Mouse (Mus musculus) liver, embryonic 11.5 days (tissue): Measurements from ENCODE around the gene H2afx. TPM values are rescaled to one million over a fixed set of nuclear protein-coding genes. Genes with fewer than 3 reads are reported as not detected.
"Not testable (repeated sequence)": the region's sequence is repeated elsewhere in the genome, so short reads cannot be mapped to it uniquely, and the experiment has no call there.

ENCODE experiments used
- ATAC-seq: fragments of 200-750 bp; cut with Nextera tagmentation; replicated peaks from 2 replicates; pipeline ENCODE4 v1.8.0; 2017; ENCODE audit warnings: moderate number of reproducible peaks, mild to moderate bottlenecking, moderate TSS enrichment, moderate library complexity; ENCODE audit not compliant: low FRiP score
- DNase-seq: peaks from one replicate; pipeline ENCODE4 v3.0.0-alpha.2; 2017; ENCODE audit warnings: low spot score
- H3K27ac ChIP-seq: fragments of 300-500 bp; sonication (generic); 2 replicates; pipeline ENCODE4 v1.5.1; 2014; ENCODE audit warnings: mild to moderate bottlenecking, low read depth, low read length, control low read depth
- H3K27me3 ChIP-seq: fragments of 300-500 bp; sonication (generic); replicated peaks from 2 replicates; pipeline ENCODE4 v1.6.1; 2014; ENCODE audit warnings: low read length, mixed read lengths; ENCODE audit not compliant: control insufficient read depth, insufficient read depth
- H3K36me3 ChIP-seq: fragments of 300-500 bp; sonication (generic); 2 replicates; pipeline ENCODE4 v1.6.1; 2014; ENCODE audit warnings: mild to moderate bottlenecking, low read length, moderate library complexity, mixed read lengths; ENCODE audit not compliant: control insufficient read depth, insufficient read depth
- H3K4me1 ChIP-seq: fragments of 300-500 bp; sonication (generic); replicated peaks from 2 replicates; pipeline ENCODE4 v1.6.1; 2014; ENCODE audit warnings: low read length, mixed read lengths; ENCODE audit not compliant: control insufficient read depth, insufficient read depth
- H3K4me2 ChIP-seq: fragments of 300-500 bp; sonication (generic); 2 replicates; pipeline ENCODE4 v1.6.1; 2014; ENCODE audit warnings: mild to moderate bottlenecking, control low read depth, moderate library complexity
- H3K4me3 ChIP-seq: fragments of 300-500 bp; sonication (generic); 2 replicates; pipeline ENCODE4 v1.5.1; 2014; ENCODE audit warnings: low read depth, low read length, control low read depth
- H3K9ac ChIP-seq: fragments of 300-500 bp; sonication (generic); 2 replicates; pipeline ENCODE4 v1.6.1; 2014; ENCODE audit warnings: low read depth, low read length, control low read depth
- H3K9me3 ChIP-seq: fragments of 300-500 bp; sonication (generic); 2 replicates; pipeline ENCODE4 v1.6.1; 2016; ENCODE audit warnings: low read length, inconsistent platforms, mixed read lengths; ENCODE audit not compliant: control insufficient read depth
- WGBS: fragments of 180-500 bp; shearing (Covaris S2); extraction: QIAGEN DNeasy Blood & Tissue Kit; methylation state at CpG from one replicate; pipeline ENCODE4 v1.1.7; 2014; 5-methylcytosine and 5-hydroxymethylcytosine counted together
- polyA plus RNA-seq: library from polyadenylated mRNA; unstranded; fragments of >200 nt; fragmentation: Nextera tagmentation; extraction: Ambion mirVana; gene quantifications from 2 replicates; pipeline ENCODE4 v1.2.1, GENCODE M21; 2014

The H2afx gene
- polyA plus RNA-seq, 1 experiment from 2014 or later = 250 TPM

DNA sequence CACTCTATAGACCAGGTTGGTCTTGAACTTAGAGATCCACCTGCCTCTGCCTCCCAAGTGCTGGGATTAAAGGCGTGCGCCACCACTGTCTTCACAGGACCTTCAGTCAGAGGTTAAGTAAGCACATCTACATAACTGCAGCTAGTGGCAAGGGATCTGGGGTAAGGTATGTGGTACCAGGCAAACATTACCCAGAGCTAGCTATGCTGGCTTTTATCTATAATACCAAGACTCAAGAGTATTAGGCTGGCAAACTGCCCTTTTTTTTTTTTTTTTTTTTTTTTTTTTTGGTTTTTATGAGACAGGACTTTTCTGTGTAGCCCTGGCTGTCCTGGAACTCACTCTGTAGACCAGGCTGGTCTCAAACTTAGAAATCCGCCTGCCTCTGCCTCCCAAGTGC is 34.5 kb upstream of the H2afx start:
- H3K27ac ChIP-seq, H3K4me3 ChIP-seq: not testable (repeated sequence)
- 89% methylated on average over 3 of the region's 3 CpGs for WGBS

DNA sequence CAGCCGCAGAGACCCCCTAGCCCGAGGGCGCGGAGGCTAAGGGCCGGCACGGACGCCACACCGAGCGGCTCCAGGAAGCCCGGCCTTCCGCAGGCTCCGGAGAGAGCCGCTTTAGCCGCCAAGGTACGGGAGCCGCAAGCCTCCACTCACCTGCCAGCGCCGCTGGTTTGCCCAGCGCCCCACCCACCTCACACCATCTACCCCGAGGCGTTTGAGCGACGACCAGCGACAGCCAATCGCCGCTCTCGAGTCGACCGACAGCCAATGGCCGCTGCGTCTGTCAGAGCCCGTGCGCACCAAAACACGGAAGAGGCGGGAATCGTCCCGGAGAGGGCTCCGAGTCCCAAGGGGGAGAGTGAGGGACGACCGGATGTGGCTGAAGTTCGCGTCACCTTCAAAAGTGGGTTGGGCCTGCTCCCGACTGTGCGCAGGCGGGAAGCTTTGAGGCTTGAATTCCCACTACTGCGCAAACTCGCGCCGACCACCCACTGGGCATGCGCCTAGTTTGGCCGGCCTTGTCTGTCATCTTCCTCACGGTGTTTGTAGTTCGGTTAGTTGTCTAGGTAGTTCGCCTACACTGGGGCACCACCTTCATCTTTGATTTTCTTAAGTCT is 28.9 kb upstream of the H2afx start, which contains the start of gene Hinfp:
Hinfp (minus strand) TSS at position 206 of the 614 bp plus-strand sequence.
- WGBS = under 1% methylated on average over 54 of the region's 54 CpGs
- no peaks in the 10 kb centered on the region for H3K9me3 ChIP-seq
- H3K4me3 ChIP-seq = peak within 1 kb of the TSS; percentile 98
- DNase-seq = peak; percentile 97
- peak within 1 kb of the TSS; percentile 93 for H3K9ac ChIP-seq
- peak within 1 kb of the TSS; percentile 73 for H3K4me2 ChIP-seq
- ATAC-seq = peak; percentile 99
- peaks cover 5% of the 10 kb centered on the region for H3K4me1 ChIP-seq
- H3K27me3 ChIP-seq = no peaks in the 10 kb centered on the region
- H3K27ac ChIP-seq = peak within 1 kb of the TSS; percentile 84
- peaks cover 13% of the 10 kb centered on the region for H3K36me3 ChIP-seq

More for the DNA sequence above, 34.5 kb upstream of the H2afx start:
- not testable (repeated sequence) for H3K4me2 ChIP-seq, H3K27me3 ChIP-seq, DNase-seq, H3K9me3 ChIP-seq, ATAC-seq, H3K4me1 ChIP-seq, H3K9ac ChIP-seq
- peaks cover 52% of the 10 kb centered on the region for H3K36me3 ChIP-seq

- H3K27me3 ChIP-seq = no peaks in the 10 kb centered on the region
- no peak overlapping the region for H3K4me2 ChIP-seq
- no peaks in the 10 kb centered on the region for H3K9me3 ChIP-seq
- no peak overlapping the region for H3K4me3 ChIP-seq
- DNase-seq (no peak), ATAC-seq (no peak)
- peaks cover 11% of the 10 kb centered on the region for H3K4me1 ChIP-seq
- H3K36me3 ChIP-seq = peaks cover 10% of the 10 kb centered on the region
- H3K9ac ChIP-seq = no peak overlapping the region
- no peak overlapping the region for H3K27ac ChIP-seq
- WGBS = 83% methylated on average over 6 of the region's 6 CpGs
These were observed 28.0 kb upstream of the H2afx start for GRCm38 (mm10) chr9:44306532-44306931.

GRCm38 (mm10) chr9:44307248-44307647 is 27.2 kb upstream of the H2afx start:
- WGBS = 78% methylated on average over 2 of the region's 2 CpGs
- no peak for ATAC-seq
- no peaks in the 10 kb centered on the region for H3K9me3 ChIP-seq
- peaks cover 9% of the 10 kb centered on the region for H3K36me3 ChIP-seq
- H3K4me1 ChIP-seq = peaks cover 13% of the 10 kb centered on the region
- no peak for DNase-seq
- H3K27ac ChIP-seq = no peak overlapping the region
- no peak overlapping the region for H3K4me3 ChIP-seq
- H3K4me2 ChIP-seq = no peak overlapping the region
- no peak overlapping the region for H3K9ac ChIP-seq
- no peaks in the 10 kb centered on the region for H3K27me3 ChIP-seq

- no peak for DNase-seq
- H3K9ac ChIP-seq = no peak overlapping the region
- no peaks in the 10 kb centered on the region for H3K9me3 ChIP-seq
- no peak overlapping the region for H3K4me3 ChIP-seq
- peaks cover 9% of the 10 kb centered on the region for H3K4me1 ChIP-seq
- H3K36me3 ChIP-seq = peaks cover 5% of the 10 kb centered on the region
- no peaks in the 10 kb centered on the region for H3K27me3 ChIP-seq
- WGBS = 59% methylated on average over 3 of the region's 3 CpGs
- H3K27ac ChIP-seq = no peak overlapping the region
- ATAC-seq = no peak
- no peak overlapping the region for H3K4me2 ChIP-seq
These were observed 24.7 kb upstream of the H2afx start for GRCm38 (mm10) chr9:44309756-44310155.

DNA sequence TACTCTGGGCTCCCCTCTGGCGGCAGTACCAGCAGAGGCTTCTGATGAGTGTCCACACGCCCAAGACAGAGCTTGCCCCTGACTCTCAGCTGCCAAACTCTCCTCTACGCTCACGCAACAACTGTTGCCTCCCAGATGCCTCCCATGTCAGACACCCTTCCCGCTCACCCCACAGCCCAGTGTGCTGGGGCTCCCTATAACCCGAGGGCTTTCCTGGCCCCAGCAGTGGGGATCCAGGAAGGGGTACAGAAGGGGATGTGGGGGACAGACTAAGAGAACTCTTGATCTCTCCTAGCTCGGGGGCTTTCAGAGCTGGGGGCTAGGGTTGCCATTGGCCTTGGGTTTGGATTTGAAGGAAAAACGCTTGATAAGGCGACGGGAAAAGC is 23.8 kb upstream of the H2afx start:
- H3K36me3 ChIP-seq = peaks cover 13% of the 10 kb centered on the region
- no peak overlapping the region for H3K4me3 ChIP-seq
- 35% methylated on average over 10 of the region's 10 CpGs for WGBS
- H3K4me2 ChIP-seq = peak overlapping the region; percentile 39
- no peaks in the 10 kb centered on the region for H3K27me3 ChIP-seq
- DNase-seq (no peak), ATAC-seq (no peak)
- H3K27ac ChIP-seq = no peak overlapping the region
- peaks cover 9% of the 10 kb centered on the region for H3K4me1 ChIP-seq
- H3K9me3 ChIP-seq = no peaks in the 10 kb centered on the region
- no peak overlapping the region for H3K9ac ChIP-seq

DNA sequence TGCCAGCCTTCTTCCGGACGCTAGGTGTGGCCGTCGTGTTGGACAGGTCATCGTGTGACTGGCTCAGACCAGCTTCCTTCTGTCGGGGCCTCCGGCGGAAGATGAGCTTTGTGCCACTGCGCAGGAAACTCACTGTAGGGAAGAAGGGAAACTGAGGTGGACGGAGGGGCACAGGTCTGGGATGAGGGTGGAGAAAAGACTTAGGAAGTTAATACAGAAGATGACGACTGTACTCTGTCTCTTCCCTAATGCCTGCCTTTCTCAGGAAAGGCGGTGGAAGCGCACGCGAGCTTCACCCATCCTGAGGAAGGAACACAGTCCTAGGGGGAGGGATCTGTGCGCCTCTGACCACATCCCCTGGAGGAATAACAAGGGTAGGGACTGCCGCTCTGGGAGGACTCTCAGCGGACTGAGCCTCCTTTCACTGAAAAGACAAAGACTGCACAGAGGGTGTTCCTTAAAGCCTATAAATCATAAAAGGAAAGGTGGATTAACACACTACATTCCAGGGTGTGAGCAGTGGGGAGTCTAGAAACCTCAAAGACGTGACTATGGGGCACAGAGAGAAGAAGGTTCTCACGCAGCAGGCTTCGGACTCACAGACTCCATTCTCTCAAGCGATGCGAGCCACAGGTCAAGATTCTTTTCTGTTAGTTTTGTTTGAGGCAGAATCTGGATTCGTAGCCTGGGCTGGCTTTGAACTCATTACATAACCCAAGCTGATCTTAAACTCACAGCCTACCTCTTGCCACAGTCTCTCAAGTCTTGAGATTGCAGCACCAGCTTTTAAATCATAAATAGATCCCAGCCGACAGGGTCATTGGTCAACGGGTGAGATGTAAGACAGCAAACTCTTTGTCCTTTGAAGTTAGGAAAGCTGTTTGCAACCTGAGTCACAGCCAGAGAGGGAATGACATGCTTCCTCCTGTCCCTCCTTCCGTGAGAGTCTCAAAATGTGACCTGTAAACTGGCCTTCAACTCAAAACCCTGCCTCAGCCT is 23.1 kb upstream of the H2afx start:
- no peaks in the 10 kb centered on the region for H3K9me3 ChIP-seq
- ATAC-seq (no peak), DNase-seq (no peak)
- no peak overlapping the region for H3K27ac ChIP-seq
- no peaks in the 10 kb centered on the region for H3K27me3 ChIP-seq
- H3K4me1 ChIP-seq = peaks cover 9% of the 10 kb centered on the region
- peak overlapping the region; percentile 39 for H3K4me2 ChIP-seq
- WGBS = 28% methylated on average over 27 of the region's 27 CpGs
- H3K36me3 ChIP-seq = peaks cover 16% of the 10 kb centered on the region
- 0 out of 2 replicates have a peak overlapping the region, but pooled peaks have one; percentile 7 for H3K9ac ChIP-seq
- no peak overlapping the region for H3K4me3 ChIP-seq

GRCm38 (mm10) chr9:44313476-44314256 is 20.8 kb upstream of the H2afx start:
- Histone ChIP-seq H3K4me3 (no peak overlapping the region), H3K36me3 (peaks cover 16% of the 10 kb centered on the region), H3K4me1 (peaks cover 19% of the 10 kb centered on the region), H3K27me3 (no peaks in the 10 kb centered on the region), H3K27ac (no peak overlapping the region), H3K9ac (no peak overlapping the region), H3K4me2 (no peak overlapping the region), H3K9me3 (no peaks in the 10 kb centered on the region)
- no peak for ATAC-seq
- WGBS = 79% methylated on average over 19 of the region's 19 CpGs
- no peak for DNase-seq
